Mouse (Mus musculus): ENCODE measurements around the gene Myo16. TPM values are rescaled to one million over a fixed set of nuclear protein-coding genes. Genes with fewer than 3 reads are reported as not detected.

Myo16 gene
- total and polyA plus RNA-seq, 3 experiments: not detected

GRCm38 (mm10) chr8:10222770-10223169 lies 69.1 kb downstream of the Myo16 start:
- Histone ChIP-seq H3K4me1 (ENCODE audit: control insufficient read depth in 1 of 2, insufficient read depth in 2 of 2, low read length in 2 of 2) (no peaks in the 10 kb centered on the region), H3K9me3 (replicated peaks; ENCODE audit: insufficient read depth, low read length) (no peaks in the 10 kb centered on the region), H3K9ac (ENCODE audit: control insufficient read depth, low read depth, low read length, poor library complexity, severe bottlenecking) (no peak overlapping the region), H3K79me2 (ENCODE audit: control insufficient read depth, insufficient read depth, low read length, poor library complexity) (no peaks in the 10 kb centered on the region), H3K4me3 (ENCODE audit: control insufficient read depth in 1 of 2, insufficient read depth in 1 of 2, low read depth in 2 of 2, low read length in 2 of 2) (no peak overlapping the region), H3K27me3 (ENCODE audit: control insufficient read depth in 1 of 2, insufficient read depth in 2 of 2, low read length in 2 of 2) (no peaks in the 10 kb centered on the region), H3K27ac (ENCODE audit: control insufficient read depth, low read depth, low read length) (no peak overlapping the region), H3K36me3 (ENCODE audit: control insufficient read depth in 1 of 2, insufficient read depth in 2 of 2, low read length in 2 of 2) (no peaks in the 10 kb centered on the region)
- no peak for TF ChIP-seq USF2 (IDR thresholded peaks at IDR 0.05; ENCODE audit: borderline replicate concordance in 1 of 2, insufficient read depth in 1 of 2, low read depth in 1 of 2, low read length in 2 of 2)
- no peak for TF ChIP-seq CTCF (IDR thresholded peaks at IDR 0.05 in 2 of 3, conservative IDR thresholded peaks at IDR 0.05 in 1 of 3; ENCODE audit: control insufficient read depth in 1 of 3, insufficient read depth in 1 of 3, low read depth in 2 of 3, low read length in 3 of 3, poor library complexity in 1 of 3, severe bottlenecking in 1 of 3)
- no peak for TF ChIP-seq RAD21 (IDR thresholded peaks at IDR 0.05; ENCODE audit: low read depth, low read length)
- TF ChIP-seq POLR2A (IDR thresholded peaks at IDR 0.05; ENCODE audit: control insufficient read depth in 1 of 2, insufficient read depth in 1 of 2, low read depth in 1 of 2, low read length in 2 of 2, poor library complexity in 1 of 2): no peak
- TF ChIP-seq NRF1 (IDR thresholded peaks at IDR 0.05; ENCODE audit: insufficient read depth, low read depth, low read length, poor library complexity, severe bottlenecking): no peak
- TF ChIP-seq USF1 (IDR thresholded peaks at IDR 0.05; ENCODE audit: low read depth, low read length): no peak
- TF ChIP-seq JUND (IDR thresholded peaks at IDR 0.05; ENCODE audit: low read depth, low read length): no peak
- TF ChIP-seq GABPA (IDR thresholded peaks at IDR 0.05; ENCODE audit: low read depth, low read length): no peak
- no peak for TF ChIP-seq MAZ (IDR thresholded peaks at IDR 0.05; ENCODE audit: low read depth, low read length)
- TF ChIP-seq MAFK (IDR thresholded peaks at IDR 0.05; ENCODE audit: borderline replicate concordance, low read depth, low read length): no peak
- no peak for TF ChIP-seq KAT2A (conservative IDR thresholded peaks at IDR 0.05; ENCODE audit: low read depth, low read length)
- TF ChIP-seq CHD2 (IDR thresholded peaks at IDR 0.05; ENCODE audit: low read length): no peak
- no peak for TF ChIP-seq HCFC1 (IDR thresholded peaks at IDR 0.05; ENCODE audit: low read depth, low read length)
- no peak for TF ChIP-seq ETS1 (IDR thresholded peaks at IDR 0.05; ENCODE audit: low read depth, low read length)
- no peak for TF ChIP-seq POLR2AphosphoS2 (IDR thresholded peaks at IDR 0.05; ENCODE audit: low read length)
- no peak for TF ChIP-seq TCF12 (IDR thresholded peaks at IDR 0.05; ENCODE audit: low read depth, low read length)
- TF ChIP-seq RCOR1 (IDR thresholded peaks at IDR 0.05; ENCODE audit: low read depth, low read length): no peak
- DNase-seq (ENCODE audit: low read depth, low spot score): no peak

- H3K27me3 ChIP-seq (ENCODE audit: control insufficient read depth in 1 of 2, insufficient read depth in 2 of 2, low read length in 2 of 2): no peaks in the 10 kb centered on the region
- no peak for DNase-seq (ENCODE audit: low read depth, low spot score)
- H3K9me3 ChIP-seq (replicated peaks; ENCODE audit: insufficient read depth, low read length): no peaks in the 10 kb centered on the region
- H3K4me1 ChIP-seq (ENCODE audit: control insufficient read depth in 1 of 2, insufficient read depth in 2 of 2, low read length in 2 of 2): no peaks in the 10 kb centered on the region
- no peak overlapping the region for H3K9ac ChIP-seq (ENCODE audit: control insufficient read depth, low read depth, low read length, poor library complexity, severe bottlenecking)
- H3K4me3 ChIP-seq (ENCODE audit: control insufficient read depth in 1 of 2, insufficient read depth in 1 of 2, low read depth in 2 of 2, low read length in 2 of 2): no peak overlapping the region
- no peak for TF ChIP-seq ETS1 (IDR thresholded peaks at IDR 0.05; ENCODE audit: low read depth, low read length)
- no peak for TF ChIP-seq MYC (IDR thresholded peaks at IDR 0.05; ENCODE audit: low read depth, low read length)
- no peak for TF ChIP-seq MXI1 (IDR thresholded peaks at IDR 0.05; ENCODE audit: low read depth, low read length)
- TF ChIP-seq CHD2 (IDR thresholded peaks at IDR 0.05; ENCODE audit: low read length): no peak
- no peak for TF ChIP-seq NELFE (IDR thresholded peaks at IDR 0.05; ENCODE audit: low read depth, low read length)
- no peak for TF ChIP-seq E2F4 (IDR thresholded peaks at IDR 0.05; ENCODE audit: borderline replicate concordance, low read depth, low read length)
- no peak for TF ChIP-seq GATA1 (IDR thresholded peaks at IDR 0.05; ENCODE audit: low read depth, low read length)
- no peak for TF ChIP-seq CTCF (IDR thresholded peaks at IDR 0.05 in 2 of 3, conservative IDR thresholded peaks at IDR 0.05 in 1 of 3; ENCODE audit: control insufficient read depth in 1 of 3, insufficient read depth in 1 of 3, low read depth in 2 of 3, low read length in 3 of 3, poor library complexity in 1 of 3, severe bottlenecking in 1 of 3)
- TF ChIP-seq SMC3 (IDR thresholded peaks at IDR 0.05; ENCODE audit: low read depth, low read length): no peak
- no peak for TF ChIP-seq ZMIZ1 (IDR thresholded peaks at IDR 0.05; ENCODE audit: low read depth, low read length)
- no peak for TF ChIP-seq TAL1 (IDR thresholded peaks at IDR 0.05; ENCODE audit: low read length)
- no peak for TF ChIP-seq ZNF384 (IDR thresholded peaks at IDR 0.05; ENCODE audit: low read depth, low read length)
- no peak for TF ChIP-seq MAFK (IDR thresholded peaks at IDR 0.05; ENCODE audit: borderline replicate concordance, low read depth, low read length)
- H3K79me2 ChIP-seq (ENCODE audit: control insufficient read depth, insufficient read depth, low read length, poor library complexity): no peaks in the 10 kb centered on the region
- no peak overlapping the region for H3K27ac ChIP-seq (ENCODE audit: control insufficient read depth, low read depth, low read length)
- H3K36me3 ChIP-seq (ENCODE audit: control insufficient read depth in 1 of 2, insufficient read depth in 2 of 2, low read length in 2 of 2): no peaks in the 10 kb centered on the region
Measured at GRCm38 (mm10) chr8:10223528-10224194, 70.0 kb downstream of the Myo16 start.
